Mouse (Mus musculus) thymus, postnatal 0 days (tissue): ENCODE measurements around the gene Parp16. TPM values are rescaled to one million over a fixed set of nuclear protein-coding genes. Genes with fewer than 3 reads are reported as not detected.
"Not testable (repeated sequence)": the region's sequence is repeated elsewhere in the genome, so short reads cannot be mapped to it uniquely, and the experiment has no call there.

ENCODE experiments used
- DNase-seq: peaks from one replicate; pipeline ENCODE4 v3.0.0-alpha.2; 2015; ENCODE audit warnings: low spot score
- polyA plus RNA-seq: library from polyadenylated mRNA; unstranded; fragments of >200 nt; fragmentation: Nextera tagmentation; extraction: Ambion mirVana; gene quantifications from 2 replicates; pipeline ENCODE4 v1.2.1, GENCODE M21; 2015

Gene Parp16
- polyA plus RNA-seq, 1 experiment from 2014 or later = 7.3 TPM

DNA sequence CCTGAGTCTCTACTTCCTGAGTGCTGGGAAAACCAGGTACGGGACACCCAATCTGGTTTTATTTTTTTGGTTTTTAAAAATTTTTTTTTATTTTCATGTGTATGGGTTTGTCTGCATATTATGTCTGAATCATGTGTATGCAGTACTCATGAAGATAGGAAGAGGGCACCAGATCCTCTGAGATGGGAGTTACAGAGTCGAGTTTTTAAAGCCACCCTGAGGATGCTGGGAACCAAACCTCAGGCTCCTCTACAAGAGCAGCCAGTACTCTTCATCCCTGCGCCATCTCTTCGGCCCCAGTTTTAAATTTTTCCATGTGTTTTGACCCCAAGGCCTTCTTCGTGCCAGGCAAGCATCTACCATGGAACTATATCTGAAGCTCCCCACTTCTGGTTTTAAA, 44.6 kb downstream of the Parp16 start:
- no peak for DNase-seq

DNA sequence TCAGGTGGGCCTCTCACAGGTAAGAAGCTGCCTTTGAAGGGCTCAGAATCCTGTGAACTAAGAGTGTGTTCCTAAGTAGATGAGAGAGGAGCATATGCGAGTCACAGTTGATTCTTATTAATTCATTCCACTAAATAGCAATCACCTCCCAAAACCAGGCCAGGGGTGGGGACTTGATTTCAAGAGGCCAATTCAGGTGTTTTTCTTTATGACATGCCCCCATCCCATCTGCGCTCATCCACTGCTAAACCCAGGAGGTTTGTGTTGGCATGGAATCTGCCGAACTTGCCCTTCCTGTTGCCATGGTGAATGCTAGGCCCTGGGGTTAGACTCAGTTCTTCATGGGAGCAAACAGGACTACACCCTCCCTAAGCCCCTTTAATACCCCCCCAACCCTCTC, 45.4 kb downstream of the Parp16 start:
- no peak for DNase-seq

DNA sequence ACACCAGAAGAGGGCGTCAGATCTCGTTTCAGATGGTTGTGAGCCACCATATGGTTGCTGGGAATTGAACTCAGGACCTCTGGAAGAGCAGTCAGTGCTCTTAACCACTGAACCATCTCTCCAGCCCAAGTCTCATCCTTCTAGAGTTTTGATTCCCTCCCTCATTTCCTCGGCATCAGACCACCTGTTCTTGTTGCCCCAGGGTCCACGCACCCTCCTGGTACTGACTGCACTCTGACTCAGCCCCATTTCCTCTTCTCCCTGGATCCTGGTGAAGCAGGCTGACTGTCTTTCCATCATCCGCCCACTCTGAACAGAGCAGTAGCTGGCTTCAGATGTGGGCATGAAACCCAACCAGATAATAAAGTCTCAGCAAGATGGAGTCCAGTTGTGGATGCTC, 46.8 kb downstream of the Parp16 start:
- DNase-seq = no peak

DNA sequence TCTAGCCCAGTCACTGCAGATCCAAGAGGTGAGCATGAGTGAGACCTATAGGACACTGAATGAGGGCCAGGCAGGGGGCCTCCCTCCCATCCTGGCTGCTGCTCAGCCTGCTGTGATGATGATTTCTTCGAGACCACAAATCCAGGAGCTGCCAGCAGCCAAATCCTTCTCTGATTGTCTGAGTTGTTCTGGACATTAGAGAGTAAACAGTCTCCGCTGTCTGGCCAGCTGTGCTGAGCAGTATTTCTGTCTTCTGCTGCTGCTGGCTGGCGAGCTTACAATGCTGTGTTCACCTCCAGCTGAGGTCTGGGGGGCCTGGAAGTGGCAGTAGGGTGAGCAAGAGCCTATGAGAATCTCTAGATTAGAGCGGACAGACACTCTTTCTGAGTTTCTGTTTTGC, 48.1 kb downstream of the Parp16 start:
- DNase-seq = no peak

DNA sequence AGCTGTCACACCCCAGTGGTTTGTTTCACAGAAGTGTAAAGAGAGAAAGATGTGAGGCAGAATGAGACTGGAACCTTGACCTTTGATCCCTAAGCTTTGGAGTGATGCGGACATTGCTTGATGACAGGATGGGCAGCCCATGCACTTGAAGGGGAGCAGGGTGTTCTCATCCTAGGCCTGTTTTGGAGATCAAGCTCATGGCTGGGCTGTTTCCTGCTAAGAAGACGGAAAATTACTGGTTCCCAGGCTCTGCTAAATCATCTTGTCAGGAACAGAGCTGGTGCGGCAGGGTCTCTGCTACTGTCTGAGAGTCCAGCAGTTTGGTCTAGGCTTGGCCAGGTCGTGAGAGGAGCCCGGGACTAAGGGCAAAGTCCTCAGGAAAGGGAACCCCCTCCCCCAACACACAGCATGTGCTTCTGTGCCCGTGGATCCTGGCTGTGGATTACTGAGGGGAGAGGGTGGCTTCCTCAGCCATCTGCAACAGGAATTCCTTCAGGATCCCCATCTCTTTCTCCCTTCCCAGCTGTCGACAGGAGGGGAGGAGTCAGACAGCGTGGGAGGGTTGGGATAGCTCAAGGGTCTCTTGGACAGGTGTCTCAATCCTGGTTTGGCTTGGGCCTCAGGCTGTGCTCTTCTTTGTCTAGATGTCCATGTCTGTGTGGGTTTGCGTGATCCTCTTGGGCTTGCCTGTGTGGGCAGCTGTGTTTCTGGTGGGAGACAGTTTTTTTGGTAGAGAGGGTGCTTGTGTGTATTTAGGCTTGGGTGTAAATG, 49.1 kb downstream of the Parp16 start:
- no peak for DNase-seq

DNA sequence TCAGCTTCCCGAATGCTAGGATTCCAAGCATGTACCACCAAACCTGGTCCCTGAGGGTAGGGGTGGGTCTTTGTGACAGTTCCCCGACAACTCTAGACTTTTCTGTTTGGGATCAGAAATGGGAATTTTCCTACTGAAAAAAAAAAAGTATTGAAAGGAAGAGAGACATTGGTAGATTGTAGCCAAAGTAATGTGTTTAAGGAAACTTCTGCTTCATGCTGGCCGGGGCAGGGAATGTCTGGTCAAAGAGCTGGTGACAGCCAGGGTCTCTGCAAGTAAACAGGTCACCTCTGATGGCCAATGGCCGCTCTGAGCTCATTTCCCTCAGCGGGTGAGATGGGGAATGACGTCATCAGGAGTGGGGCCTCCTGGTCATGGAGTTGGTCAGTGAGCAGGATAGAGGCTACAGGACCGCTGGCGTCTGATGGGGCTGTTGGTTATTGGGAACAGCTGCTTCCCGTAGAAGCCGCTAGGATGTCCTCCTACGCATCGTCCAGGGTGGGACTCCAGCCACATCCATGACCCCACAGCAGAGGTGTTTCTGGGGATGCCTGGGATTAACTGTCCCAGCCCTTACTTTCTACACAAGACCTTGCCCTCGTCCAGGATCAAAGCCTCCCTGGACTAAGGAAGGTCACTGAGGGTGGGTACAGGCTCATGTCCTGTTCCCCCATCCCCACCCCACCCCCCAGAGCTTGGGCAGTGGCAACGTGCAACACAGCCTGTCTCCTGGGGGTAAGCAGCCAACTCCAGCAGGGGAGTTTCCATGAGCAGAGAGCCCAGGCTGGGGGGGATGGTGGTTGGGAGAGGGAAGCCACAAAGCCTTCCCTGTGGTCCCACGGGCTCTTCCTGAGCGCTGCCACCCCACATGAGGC, 52.6 kb downstream of the Parp16 start:
- no peak for DNase-seq

DNA sequence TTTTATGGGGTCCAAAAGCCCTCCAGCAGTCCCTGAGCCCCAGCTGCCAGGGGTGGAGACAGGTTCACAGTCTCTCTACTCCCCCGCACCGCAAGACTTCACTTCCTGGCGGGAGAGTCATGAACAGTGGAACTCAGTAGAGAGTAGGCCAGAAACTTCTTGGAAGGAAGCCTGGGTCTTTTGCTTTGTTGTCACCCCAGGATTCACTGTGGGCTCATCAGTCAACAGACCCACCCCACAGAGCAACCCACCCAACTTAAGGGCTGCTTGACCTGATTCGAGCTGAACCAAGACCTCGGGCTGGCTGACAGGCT, 53.2 kb downstream of the Parp16 start:
- peak; percentile 22 for DNase-seq

DNA sequence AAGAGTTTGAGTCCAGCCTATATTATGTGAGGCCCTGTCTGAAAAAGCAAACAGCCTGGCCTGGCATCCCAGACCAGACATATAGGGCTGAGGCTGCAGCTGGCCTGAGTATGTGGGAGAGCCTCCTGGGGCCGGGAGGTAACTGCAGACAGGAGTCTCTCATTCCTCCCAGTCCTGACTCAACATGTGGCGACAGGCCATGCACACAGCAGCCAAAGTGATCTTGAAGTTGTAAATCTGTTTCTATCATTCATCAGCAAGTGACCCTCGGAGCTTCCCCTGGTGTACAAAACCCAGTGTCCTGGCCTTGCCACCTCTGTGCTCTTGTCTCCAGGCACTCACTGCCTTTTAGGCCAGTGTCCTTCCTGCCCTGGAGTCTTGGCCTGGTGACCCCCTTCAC, 56.9 kb downstream of the Parp16 start:
- DNase-seq = no peak

DNA sequence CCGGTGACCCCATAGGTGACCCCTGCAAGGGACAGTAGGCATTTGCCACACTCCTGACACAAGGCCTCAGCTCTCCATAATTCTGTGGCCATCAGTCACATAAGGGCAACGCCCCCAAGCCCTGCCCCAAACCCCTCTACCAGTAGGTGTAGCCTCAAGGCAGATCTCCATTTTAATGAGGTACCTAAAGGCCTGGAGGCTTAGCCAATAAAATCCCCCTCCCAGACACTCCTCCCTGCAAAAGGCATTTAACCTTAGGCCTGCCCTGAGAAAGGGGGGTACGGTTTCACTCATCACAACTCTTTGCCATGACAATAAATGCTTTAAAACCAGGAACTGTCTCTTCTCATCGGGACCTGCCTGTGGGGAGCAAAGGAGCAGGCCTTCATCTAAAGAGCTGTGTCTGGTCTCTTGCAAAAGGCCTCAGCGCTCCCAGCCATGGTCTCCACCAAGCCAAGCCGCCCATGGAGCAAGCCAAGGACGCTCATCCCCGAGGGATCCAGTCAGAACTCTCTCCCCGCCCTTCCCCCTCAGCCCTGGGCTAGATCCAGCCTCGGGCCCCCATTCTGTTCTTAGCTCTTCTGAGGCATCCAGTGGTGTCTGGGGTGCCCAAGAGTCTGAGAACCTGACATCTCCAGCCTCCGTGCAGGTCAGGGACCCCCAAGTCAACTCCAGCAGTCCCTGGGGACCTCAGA, 60.9 kb downstream of the Parp16 start:
- no peak for DNase-seq

DNA sequence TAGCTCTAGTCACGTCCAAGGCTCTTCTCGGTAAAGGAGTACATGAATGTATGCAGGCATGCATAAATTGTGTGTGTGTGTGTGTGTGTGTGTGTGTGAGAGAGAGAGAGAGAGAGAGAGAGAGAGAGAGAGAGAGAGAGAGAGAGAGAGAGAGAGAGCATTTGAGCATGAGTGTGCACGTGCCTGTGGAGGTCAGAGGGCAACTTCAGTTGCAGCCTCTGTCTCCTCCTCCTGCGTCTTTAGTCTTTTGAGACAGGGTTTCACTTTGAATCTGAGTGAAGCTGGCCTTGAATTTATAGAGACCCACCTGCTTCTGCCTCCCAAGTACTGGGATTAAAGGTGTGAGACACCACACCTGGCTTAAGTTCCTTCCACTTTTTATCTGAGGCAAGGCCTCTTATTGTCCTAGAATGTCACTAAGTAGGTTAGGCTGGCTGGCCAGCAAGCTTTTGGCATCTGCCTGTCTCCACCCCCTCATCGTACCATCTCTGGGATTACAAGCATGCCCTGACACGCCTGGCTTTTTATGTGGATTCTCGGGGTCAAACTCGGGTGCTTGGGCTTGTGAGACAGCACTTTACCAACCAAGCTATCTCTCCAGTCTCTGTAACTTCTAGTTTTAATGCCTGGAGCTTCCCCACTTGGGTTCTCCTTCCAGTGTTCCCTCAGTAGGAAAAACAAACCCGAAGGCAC, 62.2 kb downstream of the Parp16 start:
- no peak for DNase-seq

DNA sequence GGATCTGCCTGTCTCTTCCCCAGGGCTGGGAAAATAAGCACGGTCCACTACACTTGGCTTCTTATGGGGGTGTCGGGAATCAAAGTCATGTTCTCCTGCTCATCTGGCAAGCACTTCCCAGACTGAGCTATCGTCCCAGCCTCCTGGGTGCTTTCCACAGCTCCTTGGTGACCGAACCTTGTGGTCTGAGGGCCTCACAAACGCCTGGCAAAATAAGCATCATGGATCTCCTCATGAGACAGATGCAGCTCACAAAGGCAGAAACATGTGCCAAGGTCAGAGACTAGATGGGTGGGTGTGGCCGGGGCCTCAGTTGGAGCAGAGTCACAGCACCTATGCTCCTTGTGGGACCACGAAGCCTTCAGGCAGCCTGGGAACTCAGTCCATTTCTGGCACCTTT, 64.2 kb downstream of the Parp16 start:
- DNase-seq = no peak

DNA sequence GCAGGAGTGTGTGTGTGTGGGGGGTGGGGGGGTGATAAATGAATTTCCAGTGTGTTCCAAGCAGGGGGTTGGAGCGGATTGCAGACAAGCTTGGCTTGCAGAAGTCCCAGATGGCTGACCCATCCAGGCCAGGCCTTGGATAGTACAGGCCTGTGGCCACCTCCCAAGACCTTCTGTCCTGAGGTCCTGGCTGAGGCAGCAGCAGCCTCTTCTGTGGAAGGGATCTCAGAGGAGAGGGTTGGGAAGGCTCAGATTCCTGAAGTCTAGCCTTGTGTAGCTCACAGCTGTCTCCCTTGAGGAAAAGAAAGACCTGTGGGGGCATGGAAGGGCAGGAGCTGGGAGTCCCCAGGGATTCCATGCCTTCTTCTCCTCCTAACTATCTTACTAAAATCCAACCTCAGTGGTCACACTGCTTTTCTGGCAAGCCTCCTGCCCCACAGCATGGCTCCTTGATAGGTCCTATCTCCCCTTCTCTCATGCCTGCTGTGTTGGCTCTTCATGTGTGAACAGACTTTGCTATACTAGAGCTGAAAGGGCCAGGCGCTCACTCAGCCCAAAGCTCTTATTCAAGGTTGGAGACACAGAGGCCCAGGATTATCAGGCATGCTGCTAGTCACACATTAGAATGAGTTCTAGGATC, 66.6 kb downstream of the Parp16 start:
- DNase-seq = no peak

DNA sequence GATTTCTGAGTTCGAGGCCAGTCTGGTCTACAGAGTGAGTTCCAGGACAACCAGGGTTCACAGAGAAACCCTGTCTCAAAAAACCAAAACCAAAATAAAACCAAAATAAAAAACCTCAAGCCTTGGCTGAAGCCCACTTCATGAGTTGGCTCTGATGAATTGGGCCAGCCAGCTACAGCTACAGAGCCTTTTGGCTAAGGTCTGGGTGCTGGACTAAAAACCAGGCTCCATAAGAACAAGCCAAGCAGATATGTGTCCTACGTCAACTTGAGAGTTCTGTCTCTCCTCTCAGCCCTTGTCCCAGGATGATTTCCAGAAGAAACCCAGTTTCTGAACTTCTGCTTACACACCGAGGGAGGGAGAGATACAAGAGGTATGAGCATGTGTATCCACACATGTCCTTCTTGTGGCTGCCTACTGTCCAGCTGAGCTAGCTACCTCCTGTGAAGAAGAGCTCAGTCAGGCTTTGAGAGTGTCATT, 67.5 kb downstream of the Parp16 start:
- no peak for DNase-seq

DNA sequence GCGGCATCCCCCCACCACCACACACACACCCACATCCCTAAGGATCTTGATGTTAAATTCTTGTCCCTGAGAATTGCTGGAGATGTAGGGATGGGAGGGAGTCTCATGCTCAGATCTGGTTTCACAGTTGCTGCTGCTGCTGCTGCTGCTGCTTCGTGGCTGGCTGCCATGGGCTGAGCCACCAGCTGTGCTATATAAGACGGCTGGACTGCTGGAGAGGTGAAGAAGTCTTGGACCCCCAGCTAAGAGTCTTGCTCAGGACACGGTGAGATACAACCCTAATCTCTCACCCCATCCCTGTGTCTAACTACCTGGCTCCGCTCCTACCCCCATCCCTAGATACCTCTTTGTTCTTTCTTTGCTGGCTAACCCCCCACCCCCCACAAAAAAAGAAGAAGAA, 69.8 kb downstream of the Parp16 start, which contains the start of gene Cilp:
Cilp (plus strand) TSS at position 222 of the 400 bp plus-strand sequence.
- no peak for DNase-seq

DNA sequence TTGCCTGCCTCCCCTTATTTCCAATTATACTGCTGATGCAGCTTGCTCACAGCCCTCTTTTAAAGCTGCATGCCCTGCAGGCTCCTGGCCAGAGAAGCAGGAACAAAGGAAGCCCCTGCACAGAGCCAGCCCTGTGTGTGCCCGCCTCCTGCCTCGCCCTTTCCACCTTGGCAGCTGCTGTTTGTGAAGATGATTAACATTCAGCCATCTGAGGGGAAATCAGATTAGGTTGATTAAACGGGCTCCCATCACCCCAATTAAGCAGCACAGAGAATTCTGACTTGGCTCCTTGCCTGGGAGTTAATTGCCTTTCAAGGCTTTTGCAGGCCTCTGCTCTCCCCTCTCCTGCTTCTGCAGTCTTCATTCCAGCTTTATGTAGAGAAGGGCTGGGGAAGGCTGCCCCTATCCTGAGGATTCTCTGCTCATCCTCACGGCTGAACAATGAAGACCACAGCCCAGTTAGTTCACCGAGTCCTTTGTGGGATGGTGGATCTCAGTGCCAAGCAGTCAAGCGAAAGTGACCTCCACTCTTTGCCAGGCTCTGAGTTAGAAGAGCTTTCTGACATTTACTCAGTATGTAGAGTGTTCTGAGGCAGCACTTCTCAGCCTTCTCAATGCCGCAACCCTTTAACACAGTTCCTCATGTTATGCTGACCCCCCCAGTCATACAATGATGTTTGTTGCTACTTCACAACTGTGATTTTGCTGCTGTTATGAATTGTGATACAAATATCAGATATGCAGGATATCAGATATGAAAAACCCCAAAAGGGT, 72.8 kb downstream of the Parp16 start:
- DNase-seq = no peak

DNA sequence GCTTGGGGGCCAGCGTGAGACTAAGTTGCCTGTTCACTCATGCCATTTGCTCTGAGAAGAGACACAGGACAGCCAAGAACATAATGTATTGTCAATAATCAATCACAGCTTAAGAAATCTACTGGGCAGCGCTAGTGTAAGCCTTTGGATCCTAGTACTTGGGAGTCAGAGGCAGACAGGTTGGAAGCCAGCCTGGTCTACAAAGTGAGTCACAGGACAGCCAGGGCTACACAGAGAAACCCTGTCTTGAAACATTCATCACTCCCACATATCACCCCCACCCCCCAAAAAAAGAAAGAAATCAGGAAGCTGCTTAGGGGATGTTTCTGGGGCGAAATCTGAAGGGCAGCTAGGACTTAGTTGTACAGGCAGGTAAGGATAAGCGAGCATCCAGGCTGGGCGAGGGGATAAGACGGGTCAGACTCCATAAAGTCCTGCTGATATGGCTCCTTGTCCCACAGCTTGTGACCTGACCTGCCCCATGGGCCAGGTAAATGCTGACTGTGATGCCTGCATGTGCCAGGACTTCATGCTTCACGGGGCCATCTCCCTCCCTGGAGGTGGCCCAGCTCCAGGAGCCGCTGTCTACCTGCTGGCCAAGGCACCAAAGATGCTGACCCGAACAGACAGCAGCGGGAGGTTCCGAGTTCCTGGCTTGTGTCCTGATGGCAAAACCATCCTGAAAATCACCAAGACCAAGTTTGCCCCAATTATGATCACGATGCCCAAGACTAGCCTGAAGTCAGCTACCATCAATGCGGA, 78.1 kb downstream of the Parp16 start:
- no peak for DNase-seq

DNA sequence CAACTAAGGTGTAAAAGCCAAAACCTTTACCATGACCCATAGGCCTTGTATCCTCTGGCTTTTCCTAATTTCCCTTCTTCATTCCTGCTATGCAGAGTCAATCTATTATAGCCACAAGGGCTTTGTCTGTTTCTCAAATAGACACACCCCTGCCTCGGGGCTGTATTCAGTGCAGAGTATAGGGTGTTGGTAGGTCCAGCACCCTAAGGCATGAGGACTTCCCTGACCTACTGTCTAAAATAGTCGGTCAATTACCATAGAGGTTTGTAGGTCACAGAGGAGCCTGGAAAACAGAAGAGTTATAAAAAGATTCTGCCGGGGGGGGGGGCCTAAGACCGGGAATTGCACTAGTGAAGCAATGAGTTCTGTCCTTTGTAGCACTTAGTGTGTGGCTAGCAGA, 78.7 kb downstream of the Parp16 start:
- DNase-seq = no peak

DNA sequence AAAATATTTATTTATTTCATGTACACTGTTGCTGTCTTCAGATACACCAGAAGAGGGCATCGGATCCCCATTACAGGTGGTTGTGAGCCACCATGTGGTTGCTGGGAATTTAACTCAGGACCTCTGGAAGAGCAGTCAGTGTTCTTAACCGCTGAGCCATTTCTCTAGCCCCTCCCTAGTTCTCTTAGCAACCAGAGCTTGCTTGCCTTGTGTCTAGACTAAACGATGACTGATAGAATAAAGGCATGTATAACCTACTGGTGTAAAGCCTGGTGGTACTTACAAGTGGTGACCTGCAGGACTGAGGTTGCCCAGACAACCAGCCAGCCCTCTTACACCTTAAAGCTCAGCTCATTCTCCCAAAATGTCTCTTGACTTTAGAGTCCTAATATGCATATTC, 79.7 kb downstream of the Parp16 start:
- DNase-seq = not testable (repeated sequence)

DNA sequence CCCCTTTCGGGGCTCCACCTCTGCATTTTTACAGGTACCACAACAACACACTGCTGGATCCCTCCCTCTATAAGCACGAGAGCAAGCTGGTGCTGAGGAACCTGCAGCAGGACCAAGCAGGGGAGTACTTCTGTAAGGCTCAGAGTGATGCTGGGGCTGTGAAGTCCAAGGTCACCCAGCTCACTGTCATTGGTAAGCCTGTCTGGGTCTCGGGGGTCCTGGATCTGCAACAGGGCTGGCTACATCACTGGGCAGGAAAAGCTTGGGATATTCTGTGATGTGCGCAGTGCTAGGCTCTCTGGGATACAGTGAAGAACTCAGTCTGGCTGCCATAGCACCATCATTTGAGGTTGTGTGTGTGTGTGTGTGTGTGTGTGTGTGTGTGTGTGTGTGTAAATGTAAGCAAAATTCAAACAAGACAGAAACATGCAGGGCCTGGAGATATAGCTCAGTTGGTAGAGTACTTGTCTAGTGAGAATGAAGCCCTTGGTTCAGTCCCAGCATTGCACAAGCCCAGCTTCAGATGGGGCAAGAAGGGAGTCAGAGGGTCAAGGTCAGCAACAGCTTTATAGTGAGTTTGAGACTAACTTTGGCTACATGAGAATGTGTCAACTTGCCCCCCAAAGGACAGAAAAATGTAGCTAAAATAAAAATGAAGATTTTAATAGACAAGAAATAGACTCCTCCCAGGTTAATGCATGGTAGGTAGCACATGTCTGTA, 80.8 kb downstream of the Parp16 start:
- DNase-seq = no peak
